Mouse (Mus musculus) G1E (cell line): ENCODE results near the gene Avil.

Source experiments
- CTCF ChIP-seq: IDR thresholded peaks from 2 replicates; pipeline ENCODE4 v1.5.1; 2012; ENCODE audit warnings: low read depth, low read length, inconsistent platforms, mixed read lengths
- GATA1 ChIP-seq: IDR thresholded peaks from 2 replicates; pipeline ENCODE4 v1.6.1; 2012; ENCODE audit warnings: borderline replicate concordance, low read length, inconsistent platforms, mixed read lengths

DNA sequence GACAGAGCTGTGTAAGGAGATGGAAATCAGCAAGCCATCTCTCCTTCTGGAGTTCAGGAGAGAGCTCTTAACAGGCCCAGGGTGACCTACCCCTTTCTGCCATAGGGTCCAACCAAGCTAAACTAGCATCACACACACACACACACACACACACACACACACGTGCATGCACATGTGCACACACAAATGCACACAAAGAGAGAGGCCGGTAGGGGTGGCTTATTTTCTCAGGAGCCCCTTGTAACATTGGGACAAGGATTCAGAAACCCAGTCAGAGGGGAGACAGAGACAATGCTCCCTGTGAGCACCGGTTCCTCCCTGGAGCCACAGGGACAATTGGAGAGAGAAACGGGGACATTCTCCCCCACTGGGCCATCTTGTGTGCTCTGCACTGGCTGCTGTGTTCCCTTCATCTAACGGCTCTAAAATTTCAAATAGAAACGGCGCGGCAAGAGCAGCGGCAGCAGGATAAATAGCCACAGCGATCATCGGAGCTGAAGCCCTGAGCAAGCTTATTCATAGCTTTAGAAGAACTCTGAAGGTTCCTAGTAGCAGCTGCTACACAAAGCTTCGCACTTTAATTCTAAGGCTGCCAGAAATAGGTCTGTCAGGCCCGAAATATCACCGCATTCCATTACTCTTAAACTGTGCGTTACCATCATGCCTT is 43.7 kb upstream of the Avil start:
- TF ChIP-seq CTCF (no peak), GATA1 (no peak)
